Mouse (Mus musculus) c-Kit-positive CD71-negative TER-119-negative erythroid progenitor cells, embryonic 14.5 days (primary cell): Measurements from ENCODE around the gene Olfr1418.
"Not testable (repeated sequence)": the region's sequence is repeated elsewhere in the genome, so short reads cannot be mapped to it uniquely, and the experiment has no call there.

Source experiments
- DNase-seq: peaks from one replicate; pipeline ENCODE4 v3.0.0-alpha.2; 2013; ENCODE audit warnings: low read depth

Gene Olfr1418

GRCm38 (mm10) chr19:11860966-11861365 is at the start of gene Olfr1418:
Olfr1418 (minus strand) TSS chr19:11861066.
- DNase-seq, result no peak

GRCm38 (mm10) chr19:11886265-11886664 is 25.4 kb upstream of the Olfr1418 start, which contains the start of gene Olfr1420:
Olfr1420 (plus strand) TSS chr19:11886565.
- no peak for DNase-seq

- DNase-seq, result not testable (repeated sequence)
Observed at GRCm38 (mm10) chr19:11878404-11878803, 17.5 kb upstream of the Olfr1418 start.

GRCm38 (mm10) chr19:11875006-11875405 is 14.1 kb upstream of the Olfr1418 start, which contains the start of gene Olfr1419:
Olfr1419 (minus strand) TSS chr19:11875106.
- DNase-seq, result no peak

- DNase-seq, result no peak
Observed at GRCm38 (mm10) chr19:11867837-11868236, 7.0 kb upstream of the Olfr1418 start.

- DNase-seq, result no peak
Observed at GRCm38 (mm10) chr19:11856506-11856905, 4.4 kb downstream of the Olfr1418 start.

GRCm38 (mm10) chr19:11854821-11855220 is 6.0 kb downstream of the Olfr1418 start:
- no peak for DNase-seq

- no peak for DNase-seq
Observed at GRCm38 (mm10) chr19:11852652-11853051, 8.2 kb downstream of the Olfr1418 start.

- no peak for DNase-seq
Observed at GRCm38 (mm10) chr19:11846333-11846732, 14.5 kb downstream of the Olfr1418 start.

- no peak for DNase-seq
Observed at GRCm38 (mm10) chr19:11839119-11839518, 21.7 kb downstream of the Olfr1418 start, which contains the start of gene Olfr1417. Olfr1417 (minus strand) TSS chr19:11839219.

- no peak for DNase-seq
Observed at GRCm38 (mm10) chr19:11823346-11824065, 37.4 kb downstream of the Olfr1418 start.

- no peak for DNase-seq
Observed at GRCm38 (mm10) chr19:11820211-11820610, 40.7 kb downstream of the Olfr1418 start.

GRCm38 (mm10) chr19:11819800-11820199 is 41.1 kb downstream of the Olfr1418 start:
- DNase-seq, result peak; percentile 64

GRCm38 (mm10) chr19:11819143-11819700 is 41.6 kb downstream of the Olfr1418 start, which contains the start of gene Stx3:
Stx3 (minus strand) TSS chr19:11819403.
- no peak for DNase-seq

- DNase-seq, result no peak
Observed at GRCm38 (mm10) chr19:11818199-11819142, 42.4 kb downstream of the Olfr1418 start.

GRCm38 (mm10) chr19:11817586-11817985 is 43.3 kb downstream of the Olfr1418 start:
- DNase-seq, result no peak

GRCm38 (mm10) chr19:11816706-11817105 is 44.2 kb downstream of the Olfr1418 start:
- DNase-seq, result no peak

GRCm38 (mm10) chr19:11814742-11815333 is 46.0 kb downstream of the Olfr1418 start:
- DNase-seq, result no peak

- DNase-seq, result no peak
Observed at GRCm38 (mm10) chr19:11813649-11814048, 47.2 kb downstream of the Olfr1418 start.

GRCm38 (mm10) chr19:11813136-11813535 is 47.7 kb downstream of the Olfr1418 start:
- no peak for DNase-seq

GRCm38 (mm10) chr19:11811688-11812365 is 49.0 kb downstream of the Olfr1418 start:
- no peak for DNase-seq
